Mouse (Mus musculus) MEL (cell line): Measurements from ENCODE around the gene Rgs6. TPM values are rescaled to one million over a fixed set of nuclear protein-coding genes. Genes with fewer than 3 reads are reported as not detected.

Experiments
- DNase-seq: peaks from one replicate; pipeline ENCODE4 v3.0.0; 2011; ENCODE audit warnings: low read depth, low spot score
- H3K27ac ChIP-seq: 2 replicates; pipeline ENCODE4 v1.5.1; 2012; ENCODE audit warnings: low read depth, mild to moderate bottlenecking, control low read depth, low read length, moderate library complexity; ENCODE audit not compliant: control insufficient read depth
- H3K27me3 ChIP-seq, 2 experiments: fragments of 150-350 bp in 1 of 2; sonication (generic) in 1 of 2; 2 replicates each; pipeline ENCODE4 v1.6.1; 2012; ENCODE audit warnings: low read length in 2 of 2, mild to moderate bottlenecking in 2 of 2, improper control_type of control experiment in 1 of 2, moderate library complexity in 1 of 2; ENCODE audit not compliant: insufficient read depth in 2 of 2, control insufficient read depth in 1 of 2
- H3K36me3 ChIP-seq, 2 experiments: 2 replicates each; pipeline ENCODE4 v1.6.1; 2012 to 2014; ENCODE audit warnings: low read length in 2 of 2, improper control_type of control experiment in 1 of 2, inconsistent platforms in 1 of 2, mild to moderate bottlenecking in 1 of 2; ENCODE audit not compliant: insufficient read depth in 2 of 2, control insufficient read depth in 1 of 2
- H3K4me1 ChIP-seq, 2 experiments: fragments of 150-350 bp in 1 of 2; sonication (generic) in 1 of 2; 2 replicates each; pipeline ENCODE4 v1.6.1; 2012; ENCODE audit warnings: low read length in 2 of 2, improper control_type of control experiment in 1 of 2, mild to moderate bottlenecking in 1 of 2; ENCODE audit not compliant: insufficient read depth in 2 of 2, control insufficient read depth in 1 of 2
- H3K4me3 ChIP-seq, 2 experiments: fragments of 150-350 bp in 1 of 2; sonication (generic) in 1 of 2; 2 replicates each; pipeline ENCODE4 v1.5.1; 2012; ENCODE audit warnings: low read depth in 2 of 2, low read length in 2 of 2, mild to moderate bottlenecking in 2 of 2, moderate library complexity in 2 of 2, control low read depth in 1 of 2, improper control_type of control experiment in 1 of 2; ENCODE audit not compliant: control insufficient read depth in 1 of 2, insufficient read depth in 1 of 2
- H3K79me2 ChIP-seq: 2 replicates; pipeline ENCODE4 v1.6.1; 2012; ENCODE audit warnings: mild to moderate bottlenecking, low read length, moderate library complexity; ENCODE audit not compliant: control insufficient read depth, poor library complexity, insufficient read depth
- H3K9ac ChIP-seq: 2 replicates; pipeline ENCODE4 v1.6.1; 2012; ENCODE audit warnings: low read depth, mild to moderate bottlenecking, control low read depth, low read length, moderate library complexity; ENCODE audit not compliant: control insufficient read depth, poor library complexity, severe bottlenecking
- H3K9me3 ChIP-seq: fragments of 150-350 bp; sonication (generic); replicated peaks from 2 replicates; pipeline ENCODE4 v1.6.1; 2012; ENCODE audit warnings: mild to moderate bottlenecking, low read length, improper control_type of control experiment, moderate library complexity; ENCODE audit not compliant: insufficient read depth
- BHLHE40 ChIP-seq: IDR thresholded peaks from 2 replicates; pipeline ENCODE4 v1.6.1; 2012; ENCODE audit warnings: low read depth, mild to moderate bottlenecking, inconsistent platforms, low read length, improper control_type of control experiment, borderline replicate concordance
- CHD1 ChIP-seq: IDR thresholded peaks from 2 replicates; pipeline ENCODE4 v1.6.1; 2012; ENCODE audit warnings: low read depth, mild to moderate bottlenecking, inconsistent platforms, low read length, improper control_type of control experiment
- CHD2 ChIP-seq: IDR thresholded peaks from 2 replicates; pipeline ENCODE4 v1.6.1; 2011; ENCODE audit warnings: low read length, improper control_type of control experiment
- CTCF ChIP-seq, 3 experiments: IDR thresholded peaks in 2 of 3; conservative IDR thresholded peaks in 1 of 3; 2 replicates each; pipeline ENCODE4 v1.5.1; 2011 to 2012; ENCODE audit warnings: low read length in 3 of 3, low read depth in 2 of 3, mild to moderate bottlenecking in 2 of 3, improper control_type of control experiment in 1 of 3, inconsistent platforms in 1 of 3, mixed read lengths in 1 of 3, moderate library complexity in 1 of 3; ENCODE audit not compliant: control insufficient read depth in 1 of 3, insufficient read depth in 1 of 3, poor library complexity in 1 of 3, severe bottlenecking in 1 of 3
- EP300 ChIP-seq, 2 experiments: IDR thresholded peaks; 2 replicates each; pipeline ENCODE4 v1.6.1; 2011; ENCODE audit warnings: improper control_type of control experiment in 2 of 2, low read length in 2 of 2, low read depth in 1 of 2, mild to moderate bottlenecking in 1 of 2
- ETS1 ChIP-seq: IDR thresholded peaks from 2 replicates; pipeline ENCODE4 v1.6.1; 2012; ENCODE audit warnings: low read depth, mild to moderate bottlenecking, inconsistent platforms, low read length, improper control_type of control experiment, moderate library complexity
- GABPA ChIP-seq: IDR thresholded peaks from 2 replicates; pipeline ENCODE4 v1.6.1; 2012; ENCODE audit warnings: low read depth, mild to moderate bottlenecking, inconsistent platforms, low read length, improper control_type of control experiment, moderate library complexity
- GATA1 ChIP-seq: IDR thresholded peaks from 2 replicates; pipeline ENCODE4 v1.6.1; 2011; ENCODE audit warnings: low read depth, low read length, improper control_type of control experiment
- HCFC1 ChIP-seq: IDR thresholded peaks from 2 replicates; pipeline ENCODE4 v1.6.1; 2012; ENCODE audit warnings: low read depth, mild to moderate bottlenecking, inconsistent platforms, low read length, improper control_type of control experiment, moderate library complexity
- JUND ChIP-seq: IDR thresholded peaks from 2 replicates; pipeline ENCODE4 v1.6.1; 2011; ENCODE audit warnings: low read depth, mild to moderate bottlenecking, improper control_type of control experiment, low read length
- MAFK ChIP-seq: IDR thresholded peaks from 2 replicates; pipeline ENCODE4 v1.6.1; 2011; ENCODE audit warnings: low read depth, mild to moderate bottlenecking, low read length, improper control_type of control experiment, borderline replicate concordance
- MAX ChIP-seq: IDR thresholded peaks from 2 replicates; pipeline ENCODE4 v1.6.1; 2011; ENCODE audit warnings: low read length, improper control_type of control experiment
- MEF2A ChIP-seq: IDR thresholded peaks from 2 replicates; pipeline ENCODE4 v1.6.1; 2014; ENCODE audit warnings: low read depth, mild to moderate bottlenecking, inconsistent platforms, low read length, improper control_type of control experiment; ENCODE audit not compliant: poor library complexity, insufficient replicate concordance, severe bottlenecking; ENCODE audit errors: extremely low read depth
- MXI1 ChIP-seq: IDR thresholded peaks from 2 replicates; pipeline ENCODE4 v1.6.1; 2011; ENCODE audit warnings: mild to moderate bottlenecking, low read depth, low read length, improper control_type of control experiment
- MYB ChIP-seq: IDR thresholded peaks from 2 replicates; pipeline ENCODE4 v1.6.1; 2011; ENCODE audit warnings: mild to moderate bottlenecking, low read depth, low read length, improper control_type of control experiment
- MYC ChIP-seq: IDR thresholded peaks from 2 replicates; pipeline ENCODE4 v1.6.1; 2011; ENCODE audit warnings: low read depth, mild to moderate bottlenecking, low read length, improper control_type of control experiment, moderate library complexity
- NRF1 ChIP-seq: IDR thresholded peaks from 2 replicates; pipeline ENCODE4 v1.6.1; 2014; ENCODE audit warnings: low read depth, mild to moderate bottlenecking, inconsistent platforms, low read length, improper control_type of control experiment, moderate library complexity; ENCODE audit not compliant: poor library complexity, insufficient read depth, severe bottlenecking
- POLR2A ChIP-seq, 2 experiments: IDR thresholded peaks; 2 replicates each; pipeline ENCODE4 v1.6.1; 2011 to 2012; ENCODE audit warnings: low read length in 2 of 2, mild to moderate bottlenecking in 2 of 2, control low read depth in 1 of 2, improper control_type of control experiment in 1 of 2, low read depth in 1 of 2, moderate library complexity in 1 of 2; ENCODE audit not compliant: control insufficient read depth in 1 of 2, insufficient read depth in 1 of 2, poor library complexity in 1 of 2
- POLR2AphosphoS2 ChIP-seq: IDR thresholded peaks from 2 replicates; pipeline ENCODE4 v1.6.1; 2011; ENCODE audit warnings: low read length, improper control_type of control experiment
- POLR2AphosphoS5 ChIP-seq: IDR thresholded peaks from 2 replicates; pipeline ENCODE4 v1.6.1; 2012; ENCODE audit warnings: low read depth, borderline replicate concordance, mild to moderate bottlenecking, inconsistent platforms, low read length, moderate library complexity, mixed read lengths
- RAD21 ChIP-seq: IDR thresholded peaks from 2 replicates; pipeline ENCODE4 v1.6.1; 2011; ENCODE audit warnings: mild to moderate bottlenecking, low read depth, low read length, improper control_type of control experiment
- SIN3A ChIP-seq: IDR thresholded peaks from 2 replicates; pipeline ENCODE4 v1.6.1; 2012; ENCODE audit warnings: low read length, improper control_type of control experiment, inconsistent platforms
- SMC3 ChIP-seq: IDR thresholded peaks from 2 replicates; pipeline ENCODE4 v1.6.1; 2011; ENCODE audit warnings: low read depth, low read length, improper control_type of control experiment
- TAL1 ChIP-seq: IDR thresholded peaks from 2 replicates; pipeline ENCODE4 v1.6.1; 2012; ENCODE audit warnings: mild to moderate bottlenecking, inconsistent platforms, low read length, moderate library complexity, mixed read lengths
- TBP ChIP-seq: IDR thresholded peaks from 2 replicates; pipeline ENCODE4 v1.8.0; 2011; ENCODE audit warnings: low read depth, low read length, improper control_type of control experiment
- TCF12 ChIP-seq: IDR thresholded peaks from 2 replicates; pipeline ENCODE4 v1.6.1; 2014; ENCODE audit warnings: low read depth, mild to moderate bottlenecking, inconsistent platforms, low read length, improper control_type of control experiment, moderate library complexity
- UBTF ChIP-seq: IDR thresholded peaks from 2 replicates; pipeline ENCODE4 v1.6.1; 2012; ENCODE audit warnings: low read depth, mild to moderate bottlenecking, inconsistent platforms, low read length, improper control_type of control experiment, moderate library complexity, borderline replicate concordance; ENCODE audit not compliant: insufficient read depth
- USF1 ChIP-seq: IDR thresholded peaks from 2 replicates; pipeline ENCODE4 v1.6.1; 2014; ENCODE audit warnings: low read depth, mild to moderate bottlenecking, inconsistent platforms, low read length, improper control_type of control experiment, moderate library complexity
- ZC3H11A ChIP-seq: IDR thresholded peaks from 2 replicates; pipeline ENCODE4 v1.6.1; 2012; ENCODE audit warnings: low read depth, mild to moderate bottlenecking, inconsistent platforms, low read length, improper control_type of control experiment
- ZKSCAN1 ChIP-seq: IDR thresholded peaks from 2 replicates; pipeline ENCODE4 v1.6.1; 2012; ENCODE audit warnings: low read depth, mild to moderate bottlenecking, inconsistent platforms, low read length, improper control_type of control experiment, moderate library complexity
- ZMIZ1 ChIP-seq: IDR thresholded peaks from 2 replicates; pipeline ENCODE4 v1.6.1; 2012; ENCODE audit warnings: low read depth, mild to moderate bottlenecking, inconsistent platforms, low read length, improper control_type of control experiment, moderate library complexity
- ZNF384 ChIP-seq: IDR thresholded peaks from 2 replicates; pipeline ENCODE4 v1.6.1; 2012; ENCODE audit warnings: low read depth, mild to moderate bottlenecking, inconsistent platforms, low read length, improper control_type of control experiment
- polyA plus RNA-seq, 2 experiments: library from polyadenylated mRNA; stranded (reverse) in 1 of 2; unstranded in 1 of 2; fragments of >175 nt in 1 of 2; fragments of >200 nt in 1 of 2; gene quantifications; 2 replicates each; pipeline versions ENCODE4 v1.2.1 to v1.2.4; 2012; ENCODE audit warnings: low replicate concordance in 2 of 2, low read depth in 1 of 2; ENCODE audit not compliant: insufficient read length in 2 of 2, insufficient read depth in 1 of 2, missing spikeins in 1 of 2
- total RNA-seq: library from RNA; depleted of rRNA; stranded (reverse); fragments of 300-350 nt; gene quantifications from 2 replicates; pipeline ENCODE4 v1.2.3, GENCODE M21; 2012

The Rgs6 gene
- total and polyA plus RNA-seq, 3 experiments: not detected

DNA sequence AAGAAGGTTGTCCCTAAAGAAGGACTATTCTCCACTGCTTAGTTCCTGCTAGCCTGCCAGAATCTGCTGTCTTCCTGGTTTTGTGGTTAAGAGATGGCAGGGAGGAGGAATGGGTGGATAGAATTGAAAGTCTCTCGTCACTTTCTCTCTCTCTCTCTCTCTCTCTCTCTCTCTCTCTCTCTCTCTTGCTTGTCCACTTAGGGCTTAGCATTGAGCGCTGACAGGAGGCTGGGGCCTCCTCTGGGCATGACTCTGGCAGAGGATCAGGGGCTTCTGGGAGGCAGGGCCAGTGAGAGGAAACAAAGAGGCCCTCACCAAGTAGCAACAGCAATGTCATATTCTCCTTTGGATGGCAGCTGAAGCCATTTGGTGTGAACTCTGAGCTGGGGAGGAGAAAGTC, 554.4 kb downstream of the Rgs6 start:
- H3K9ac ChIP-seq: no peak overlapping the region
- no peak for TF ChIP-seq ZKSCAN1
- peak; percentile 78; the same call in 1 of the 2 replicates for TF ChIP-seq JUND
- peaks cover 0 to 1% of the 10 kb centered on the region in 2 experiments; a peak in 1 of 4 replicates for H3K27me3 ChIP-seq
- H3K79me2 ChIP-seq: no peaks in the 10 kb centered on the region
- peaks cover 4 to 30% of the 10 kb centered on the region in 2 experiments; a peak in 3 of 4 replicates for H3K4me1 ChIP-seq
- no peaks in the 10 kb centered on the region for H3K9me3 ChIP-seq
- peaks cover 0 to 21% of the 10 kb centered on the region in 2 experiments; a peak in 2 of 4 replicates for H3K36me3 ChIP-seq
- no peak overlapping the region for H3K4me3 ChIP-seq
- peak; percentile 13 for DNase-seq
- H3K27ac ChIP-seq: no peak overlapping the region

DNA sequence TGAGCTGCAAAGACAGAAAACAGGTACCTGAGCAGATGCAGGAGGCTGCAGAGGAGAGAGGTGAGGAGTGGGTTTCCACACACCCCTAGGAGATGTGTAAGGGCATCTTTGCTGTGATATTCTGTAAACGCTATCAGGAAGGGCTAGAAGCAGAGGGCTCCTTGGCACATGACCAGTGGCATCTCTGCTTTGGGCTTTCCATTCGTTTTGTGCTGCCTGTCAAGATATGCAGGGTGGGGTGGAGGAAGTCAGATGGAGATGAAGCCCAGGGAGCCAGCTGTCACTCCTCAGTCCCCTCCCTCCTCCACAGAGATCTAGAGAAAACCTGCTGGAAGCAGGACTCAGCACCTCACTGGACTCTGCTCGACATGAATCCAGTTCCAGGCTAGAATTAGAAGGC, 555.0 kb downstream of the Rgs6 start:
- Histone ChIP-seq H3K36me3 (peaks cover 0 to 21% of the 10 kb centered on the region in 2 experiments; a peak in 2 of 4 replicates), H3K4me1 (peaks cover 4 to 30% of the 10 kb centered on the region in 2 experiments; a peak in 3 of 4 replicates), H3K4me3 (no peak overlapping the region), H3K79me2 (no peaks in the 10 kb centered on the region), H3K9ac (no peak overlapping the region), H3K9me3 (no peaks in the 10 kb centered on the region), H3K27me3 (peaks cover 0 to 1% of the 10 kb centered on the region in 2 experiments; a peak in 1 of 4 replicates), H3K27ac (no peak overlapping the region)
- peak; percentile 66 for DNase-seq
- no peak for TF ChIP-seq CHD1
- TF ChIP-seq MAFK: no peak
- peak; percentile 72; the same call in 1 of the 2 replicates for TF ChIP-seq USF1
- peak; percentile 73 for TF ChIP-seq ETS1
- TF ChIP-seq MAX: no peak
- TF ChIP-seq GABPA: no peak
- TF ChIP-seq POLR2AphosphoS2: no peak
- TF ChIP-seq NRF1: no peak
- TF ChIP-seq MYB: no peak
- TF ChIP-seq CHD2: no peak
- no peak for TF ChIP-seq ZMIZ1
- no peak for TF ChIP-seq UBTF
- TF ChIP-seq TCF12: peak; percentile 77
- no peak for TF ChIP-seq HCFC1
- peak; percentile 27; the same call in 1 of the 2 replicates for TF ChIP-seq SIN3A
- TF ChIP-seq CTCF (IDR thresholded peaks at IDR 0.05 in 2 of 3, conservative IDR thresholded peaks at IDR 0.05 in 1 of 3; ENCODE audit: control insufficient read depth in 1 of 3, insufficient read depth in 1 of 3, low read depth in 2 of 3, low read length in 3 of 3, poor library complexity in 1 of 3, severe bottlenecking in 1 of 3): no peak
- TF ChIP-seq MEF2A: no peak
- TF ChIP-seq BHLHE40: peak; percentile 77
- TF ChIP-seq ZC3H11A: no peak
- no peak for TF ChIP-seq MYC
- TF ChIP-seq ZKSCAN1: no peak
- no peak for TF ChIP-seq ZNF384
- no peak for TF ChIP-seq TBP
- TF ChIP-seq TAL1: peak; percentile 18; the same call in 1 of the 2 replicates
- no peak for TF ChIP-seq RAD21
- no peak for TF ChIP-seq JUND
- TF ChIP-seq POLR2A (IDR thresholded peaks at IDR 0.05; ENCODE audit: control insufficient read depth in 1 of 2, insufficient read depth in 1 of 2, low read depth in 1 of 2, low read length in 2 of 2, poor library complexity in 1 of 2): no peak
- no peak for TF ChIP-seq SMC3
- peak; percentile 48 for TF ChIP-seq GATA1
- TF ChIP-seq POLR2AphosphoS5: no peak
- peak; percentile 63 to 81 for TF ChIP-seq EP300 (IDR thresholded peaks at IDR 0.05; ENCODE audit: low read depth in 1 of 2, low read length in 2 of 2)
- TF ChIP-seq MXI1: no peak
